Mouse (Mus musculus) olfactory bulb, adult 2 months (tissue): ENCODE results near the gene Olfr1416.
"Not testable (repeated sequence)": the region's sequence is repeated elsewhere in the genome, so short reads cannot be mapped to it uniquely, and the experiment has no call there.

Experiments
- CTCF ChIP-seq: fragments of 200-500 bp; IDR thresholded peaks from 2 replicates; pipeline ENCODE4 v1.5.1; 2012; ENCODE audit warnings: low read depth, mild to moderate bottlenecking, low read length, moderate library complexity; ENCODE audit not compliant: insufficient read depth
- POLR2A ChIP-seq: fragments of 200-500 bp; IDR thresholded peaks from 2 replicates; pipeline ENCODE4 v1.6.1; 2012; ENCODE audit warnings: mild to moderate bottlenecking, low read depth, low read length, moderate library complexity; ENCODE audit not compliant: insufficient read depth

DNA sequence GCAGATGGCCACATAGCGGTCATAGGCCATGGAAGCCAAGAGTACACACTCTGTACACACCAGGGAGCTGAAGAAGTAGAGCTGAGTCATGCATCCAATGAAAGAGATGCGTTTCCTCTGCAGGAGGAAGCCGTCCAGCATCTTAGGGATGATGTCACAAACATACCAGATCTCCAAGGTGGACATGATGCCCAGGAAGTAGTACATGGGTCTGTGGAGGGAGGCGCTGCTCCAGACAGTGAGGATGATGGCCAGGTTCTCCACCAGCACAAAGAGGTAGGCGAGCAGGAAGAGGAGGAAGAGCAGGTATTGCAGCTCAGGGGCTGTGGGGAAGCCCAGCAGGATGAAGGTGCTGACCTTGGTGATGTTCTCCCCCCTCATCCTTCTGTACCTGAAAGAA, 26.7 kb upstream of the Olfr1416 start:
- not testable (repeated sequence) for TF ChIP-seq CTCF, POLR2A
